Mouse (Mus musculus) right cerebral cortex, postnatal 14 days (tissue): ENCODE measurements around the gene Ttc33.
"Not testable (repeated sequence)": the region's sequence is repeated elsewhere in the genome, so short reads cannot be mapped to it uniquely, and the experiment has no call there.

ENCODE experiments used
- DNase-seq: peaks from one replicate; pipeline ENCODE4 v3.0.0; 2022

The Ttc33 gene

GRCm38 (mm10) chr15:5186293-5186675 lies 959 bp downstream of the Ttc33 start:
- no peak for DNase-seq

- DNase-seq, result no peak
Measured at GRCm38 (mm10) chr15:5187116-5187515, 1.8 kb downstream of the Ttc33 start.

- DNase-seq, result no peak
Measured at GRCm38 (mm10) chr15:5188029-5188428, 2.7 kb downstream of the Ttc33 start.

GRCm38 (mm10) chr15:5189504-5190093 lies 4.3 kb downstream of the Ttc33 start:
- peak; percentile 45 for DNase-seq

GRCm38 (mm10) chr15:5193833-5194232 lies 8.5 kb downstream of the Ttc33 start:
- no peak for DNase-seq

GRCm38 (mm10) chr15:5194446-5194845 lies 9.1 kb downstream of the Ttc33 start:
- no peak for DNase-seq

- no peak for DNase-seq
Measured at GRCm38 (mm10) chr15:5194931-5195330, 9.6 kb downstream of the Ttc33 start.

- DNase-seq, result no peak
Measured at GRCm38 (mm10) chr15:5195987-5196514, 10.7 kb downstream of the Ttc33 start.

GRCm38 (mm10) chr15:5196691-5197090 lies 11.4 kb downstream of the Ttc33 start:
- DNase-seq, result no peak

- DNase-seq, result no peak
Measured at GRCm38 (mm10) chr15:5205222-5205621, 19.9 kb downstream of the Ttc33 start.

GRCm38 (mm10) chr15:5209116-5209515 lies 23.8 kb downstream of the Ttc33 start:
- no peak for DNase-seq

GRCm38 (mm10) chr15:5220491-5220890 lies 35.2 kb downstream of the Ttc33 start:
- no peak for DNase-seq

GRCm38 (mm10) chr15:5230746-5231145 lies 45.4 kb downstream of the Ttc33 start:
- not testable (repeated sequence) for DNase-seq

GRCm38 (mm10) chr15:5234659-5235058 lies 49.3 kb downstream of the Ttc33 start:
- no peak for DNase-seq

- DNase-seq, result peak; percentile 70
Measured at GRCm38 (mm10) chr15:5235527-5235926, 50.2 kb downstream of the Ttc33 start.

GRCm38 (mm10) chr15:5236538-5236937 lies 51.2 kb downstream of the Ttc33 start:
- DNase-seq, result peak; percentile 83

- DNase-seq, result no peak
Measured at GRCm38 (mm10) chr15:5237012-5237660, 51.8 kb downstream of the Ttc33 start.

- DNase-seq, result no peak
Measured at GRCm38 (mm10) chr15:5238073-5238472, 52.7 kb downstream of the Ttc33 start.

GRCm38 (mm10) chr15:5238553-5238952 lies 53.2 kb downstream of the Ttc33 start:
- DNase-seq, result no peak

- DNase-seq, result no peak
Measured at GRCm38 (mm10) chr15:5239361-5239760, 54.0 kb downstream of the Ttc33 start.

- DNase-seq, result no peak
Measured at GRCm38 (mm10) chr15:5239901-5240300, 54.6 kb downstream of the Ttc33 start.

- no peak for DNase-seq
Measured at GRCm38 (mm10) chr15:5240360-5240759, 55.0 kb downstream of the Ttc33 start.

GRCm38 (mm10) chr15:5241304-5242201 lies 56.2 kb downstream of the Ttc33 start:
- DNase-seq, result no peak
